Mouse (Mus musculus) CH12F3 (cell line): Measurements from ENCODE around the gene S100a2.

ENCODE experiments used
- in situ Hi-C: fragments of 300-500 bp; cut with MboI; formaldehyde crosslinking; loops from 2 replicates; pipeline ENCODE4 v1.14.3; 2020; ENCODE audit warnings: low sequenced_read_pairs

S100a2 gene

GRCm38 (mm10) chr3:90595556-90595955, 5.5 kb downstream of the S100a2 start:
- in situ Hi-C loops, result no loop called here

GRCm38 (mm10) chr3:90596810-90597209, 6.8 kb downstream of the S100a2 start:
- in situ Hi-C loops, result no loop called here

GRCm38 (mm10) chr3:90597736-90598135, 7.7 kb downstream of the S100a2 start:
- in situ Hi-C loops, result no loop called here

DNA sequence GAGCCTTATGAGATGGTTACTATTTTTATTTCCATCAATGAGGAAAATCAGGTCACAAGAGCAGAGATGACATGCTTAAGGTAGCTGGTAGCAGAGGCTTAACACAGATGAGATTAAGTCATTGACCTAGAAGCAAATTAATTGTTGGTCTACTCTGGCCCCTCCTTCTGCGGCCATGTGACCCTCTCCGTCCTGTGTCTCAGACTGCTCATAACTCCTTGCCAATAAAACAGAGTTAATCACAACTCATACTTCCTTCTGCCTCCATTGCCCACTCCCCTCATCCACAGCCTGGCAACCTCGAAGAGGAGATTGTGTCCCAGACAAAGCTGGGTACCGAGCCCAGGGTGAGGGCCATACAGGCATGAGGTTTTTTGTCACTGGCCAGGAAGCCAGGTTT, 8.2 kb downstream of the S100a2 start:
- in situ Hi-C loops, result no loop called here

DNA sequence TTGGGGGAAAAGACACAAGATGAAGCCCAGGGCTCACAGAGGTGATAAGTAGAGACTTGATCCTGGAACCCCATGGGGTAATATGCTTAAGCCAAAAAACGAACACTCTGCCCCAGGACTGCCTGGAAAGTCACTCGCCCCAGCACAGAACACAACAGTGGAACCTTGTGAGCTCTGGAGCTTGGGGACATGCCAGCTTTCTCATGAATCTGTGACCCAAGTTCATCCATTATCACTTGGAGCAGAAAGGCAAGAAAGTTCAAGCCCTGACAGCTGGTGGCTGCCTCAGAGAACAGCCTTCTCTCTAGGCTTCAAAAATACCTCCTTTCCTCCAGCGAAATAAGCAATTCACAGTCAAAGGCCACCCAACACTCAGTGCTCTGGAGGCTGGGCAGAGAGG, 9.4 kb downstream of the S100a2 start:
- in situ Hi-C loops, result no loop called here

GRCm38 (mm10) chr3:90600036-90600435, 10.0 kb downstream of the S100a2 start:
- in situ Hi-C loops, result no loop called here

DNA sequence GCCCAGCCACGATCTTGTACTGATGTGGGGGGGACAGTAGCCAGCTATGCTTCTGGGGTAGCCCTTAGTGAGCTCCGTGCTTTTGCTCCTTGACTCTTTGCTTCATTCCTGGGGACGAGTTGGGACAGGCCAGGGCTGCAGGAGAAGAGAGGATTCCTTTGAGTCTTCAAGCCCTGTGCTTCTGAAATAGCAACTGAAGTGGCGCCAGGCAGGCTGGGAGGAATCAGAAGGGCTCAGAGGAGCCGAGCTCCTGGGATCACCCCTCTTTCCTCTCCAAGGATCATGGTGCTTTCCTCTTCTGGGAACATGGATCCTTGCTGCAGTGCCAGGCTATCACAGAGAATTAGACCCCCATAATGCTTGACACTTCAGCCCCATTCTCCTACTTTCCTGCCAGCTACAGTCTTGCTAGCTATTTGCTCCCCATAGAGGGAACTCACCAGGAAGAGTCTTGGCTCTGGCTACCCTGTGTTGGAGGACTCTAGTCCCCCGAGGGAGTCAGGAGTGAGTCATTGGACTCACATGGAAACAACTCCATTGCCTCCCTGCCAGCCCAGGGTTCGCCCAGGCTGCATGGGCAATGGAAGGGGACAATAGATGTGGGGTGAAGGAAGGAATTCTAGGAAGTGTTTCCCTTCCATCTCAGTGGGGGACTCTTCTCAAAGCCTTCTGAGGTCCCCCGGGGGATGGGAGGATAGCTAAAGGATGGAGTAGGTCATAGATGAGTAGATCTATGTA, 10.6 kb downstream of the S100a2 start:
- in situ Hi-C loops, result no loop called here

DNA sequence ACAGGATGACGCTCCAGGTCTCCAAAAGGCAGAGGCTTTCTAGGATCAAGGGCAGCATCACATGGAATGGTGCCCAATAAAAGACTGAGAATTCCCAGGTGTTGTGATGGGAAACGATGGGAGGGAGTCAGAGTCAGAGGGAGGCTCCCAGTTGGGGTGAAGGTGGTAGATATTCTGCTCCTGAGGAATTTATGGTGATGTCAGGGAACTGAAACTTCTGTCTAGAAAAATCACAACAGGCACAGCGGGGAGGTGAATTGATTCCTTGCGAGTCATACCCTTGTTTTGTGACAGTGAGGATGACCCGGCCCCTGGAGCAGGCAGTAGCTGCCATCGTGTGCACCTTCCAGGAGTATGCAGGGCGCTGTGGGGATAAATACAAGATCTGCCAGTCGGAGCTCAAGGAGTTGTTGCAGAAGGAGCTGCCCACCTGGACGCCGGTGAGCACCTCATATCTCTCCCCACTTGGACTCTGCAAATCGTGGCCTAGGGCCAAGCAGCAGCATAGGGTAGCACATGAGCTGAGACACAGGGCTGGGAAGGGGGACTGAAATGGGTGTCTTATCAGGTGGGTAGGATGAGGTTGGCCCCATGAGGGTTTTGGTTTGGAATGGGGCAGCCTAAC, 11.6 kb downstream of the S100a2 start, which contains the start of gene Gm42674:
Gm42674 (plus strand) TSS at position 419 of the 625 bp plus-strand sequence.
- in situ Hi-C loops, result no loop called here

GRCm38 (mm10) chr3:90603623-90604022, 13.6 kb downstream of the S100a2 start, which contains the start of gene S100a4:
S100a4 (plus strand) TSS chr3:90603771.
- in situ Hi-C loops, result no loop called here

DNA sequence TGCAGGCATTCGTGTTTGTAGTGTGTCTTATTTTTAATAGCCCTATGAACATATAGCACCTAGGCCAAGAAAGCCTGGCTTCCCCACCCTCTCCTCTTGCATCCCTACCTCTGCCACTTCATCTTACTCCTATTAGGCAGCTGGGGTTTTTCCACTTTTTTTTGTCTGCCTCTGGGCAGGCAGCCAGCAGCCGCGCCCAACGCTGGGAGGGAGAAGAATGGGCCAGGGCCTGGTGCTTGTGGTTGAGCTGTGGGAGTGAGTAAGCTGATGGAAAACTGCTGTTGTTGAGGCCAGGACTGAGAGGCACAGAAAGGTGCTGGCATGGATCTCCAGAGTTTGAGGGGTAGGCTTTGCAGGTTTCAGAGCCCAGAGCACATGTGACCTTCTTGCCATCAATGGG, 14.4 kb downstream of the S100a2 start:
- in situ Hi-C loops, result no loop called here

- in situ Hi-C loops, result no loop called here
These were observed 15.0 kb downstream of the S100a2 start for GRCm38 (mm10) chr3:90605049-90605448.

GRCm38 (mm10) chr3:90605736-90606135, 15.7 kb downstream of the S100a2 start:
- in situ Hi-C loops, result no loop called here

DNA sequence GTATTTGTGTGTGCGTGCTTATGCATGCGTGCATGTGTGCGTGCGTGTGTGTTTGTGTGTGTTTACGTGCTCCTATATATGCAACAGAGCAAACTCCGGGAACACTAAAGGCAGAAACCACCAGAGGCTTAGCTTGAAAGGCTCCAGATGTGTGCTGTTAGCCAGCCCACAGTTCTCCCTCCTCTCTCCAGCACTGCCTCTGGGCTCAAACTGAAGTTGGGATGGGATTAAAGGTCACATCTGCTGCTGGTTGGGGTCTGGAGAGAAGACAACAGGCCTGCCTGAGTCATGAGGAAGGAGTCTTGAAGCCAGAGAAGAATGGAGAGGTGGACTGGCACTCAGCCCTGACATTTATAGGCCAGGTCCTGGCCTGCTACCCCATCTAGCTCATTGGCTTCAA, 16.1 kb downstream of the S100a2 start:
- in situ Hi-C loops, result no loop called here

GRCm38 (mm10) chr3:90607361-90607760, 17.3 kb downstream of the S100a2 start:
- in situ Hi-C loops, result no loop called here

- in situ Hi-C loops, result no loop called here
These were observed 18.2 kb downstream of the S100a2 start, which contains the start of gene S100a5 for GRCm38 (mm10) chr3:90608223-90608622. S100a5 (plus strand) TSS chr3:90608523.

DNA sequence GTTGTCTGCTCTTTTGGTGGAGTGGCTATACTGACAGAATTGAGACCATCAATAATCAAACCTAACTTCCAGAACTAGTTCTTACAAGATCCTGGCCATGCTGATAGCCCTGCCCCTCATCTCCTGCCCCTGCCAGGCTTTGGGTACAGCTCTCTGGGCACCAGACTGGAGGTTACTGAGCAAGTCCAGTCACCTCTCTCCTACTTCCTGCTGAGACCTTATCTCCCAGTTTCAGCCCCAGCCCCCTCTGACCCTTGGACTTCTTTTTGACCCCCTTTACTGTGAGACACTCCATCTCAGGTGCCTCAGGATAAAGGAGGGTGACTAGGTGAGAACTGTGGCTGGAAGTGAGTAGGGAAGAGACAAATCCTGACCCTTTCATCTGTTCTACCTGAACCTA, 19.1 kb downstream of the S100a2 start:
- in situ Hi-C loops, result no loop called here

GRCm38 (mm10) chr3:90611494-90611893, 21.4 kb downstream of the S100a2 start:
- in situ Hi-C loops, result no loop called here

DNA sequence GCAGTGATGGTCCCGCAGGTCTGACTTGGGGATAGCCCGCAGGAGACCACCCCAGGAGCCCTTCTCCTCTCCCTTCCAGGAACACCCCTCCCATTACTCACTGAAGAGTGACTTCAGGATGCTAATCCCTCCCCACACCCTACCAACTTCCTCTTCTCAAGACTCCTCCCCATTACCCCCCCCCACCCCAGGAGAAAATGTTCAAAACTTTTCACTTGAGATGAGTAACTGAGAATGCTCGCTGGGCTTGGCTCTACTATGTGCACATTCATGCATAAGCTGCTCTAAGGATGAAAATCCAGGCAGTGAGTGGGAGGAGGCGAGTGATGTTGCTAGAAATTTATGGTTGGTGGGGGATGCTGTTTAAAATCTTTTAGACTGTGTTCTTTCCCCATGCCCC, 22.0 kb downstream of the S100a2 start:
- in situ Hi-C loops, result no loop called here

DNA sequence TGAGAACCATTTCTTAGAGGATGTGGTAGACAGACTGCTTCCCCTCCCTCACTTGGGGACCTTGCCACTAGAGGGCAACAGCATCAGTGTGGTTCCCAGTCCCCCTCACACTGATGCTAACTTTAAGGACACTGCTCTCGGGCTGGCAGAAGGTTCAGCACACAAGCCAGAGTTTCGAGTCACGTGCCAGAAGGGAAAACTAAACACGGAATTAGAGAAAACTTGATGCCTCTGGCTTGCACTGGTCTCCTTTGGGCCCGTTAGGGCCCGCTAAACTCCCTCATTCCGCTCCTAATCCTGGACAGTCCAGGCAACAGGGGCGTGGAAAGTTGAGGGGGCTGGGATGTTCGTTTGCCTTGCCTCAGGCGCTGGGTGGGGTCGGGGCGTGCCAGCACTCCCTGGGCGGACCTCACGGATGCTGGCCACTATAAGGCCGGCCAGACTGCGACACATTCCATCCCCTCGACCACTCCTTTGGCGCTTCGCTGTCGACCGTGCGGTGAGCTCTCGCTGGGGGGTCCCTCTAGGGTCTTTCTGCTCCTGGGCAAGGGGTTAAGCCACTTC, 22.8 kb downstream of the S100a2 start, which contains the start of gene S100a6:
S100a6 (plus strand) TSS at position 155 of the 564 bp plus-strand sequence.
- in situ Hi-C loops, result no loop called here

DNA sequence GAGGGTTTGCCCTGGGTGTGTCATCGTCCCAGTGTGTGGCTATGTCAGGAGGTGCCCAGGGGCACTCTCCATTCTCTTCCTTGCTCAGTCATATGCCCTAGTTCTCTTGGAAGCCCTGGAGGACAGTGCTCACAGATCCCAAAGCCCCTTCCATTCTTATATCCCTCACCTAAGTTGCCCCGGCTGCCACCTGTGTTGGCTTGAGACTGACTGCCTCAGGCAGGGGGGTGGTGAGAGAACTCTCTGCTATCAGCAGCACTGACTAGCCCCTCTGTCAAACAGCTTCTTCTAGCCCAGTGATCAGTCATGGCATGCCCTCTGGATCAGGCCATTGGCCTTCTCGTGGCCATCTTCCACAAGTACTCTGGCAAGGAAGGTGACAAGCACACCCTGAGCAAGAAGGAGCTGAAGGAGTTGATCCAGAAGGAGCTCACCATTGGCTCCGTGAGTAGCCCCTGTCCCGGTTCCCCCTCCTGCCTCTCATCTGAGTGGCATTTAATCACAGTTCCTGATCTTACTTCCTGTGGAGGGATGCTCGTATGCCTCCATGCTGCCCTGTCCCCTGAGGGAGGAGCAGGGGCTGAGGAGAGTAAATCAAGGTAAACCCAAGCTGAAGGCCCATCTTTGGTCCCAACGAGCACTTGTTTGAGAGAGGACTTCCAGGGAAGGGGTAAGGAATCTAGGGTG, 23.6 kb downstream of the S100a2 start:
- in situ Hi-C loops, result no loop called here

DNA sequence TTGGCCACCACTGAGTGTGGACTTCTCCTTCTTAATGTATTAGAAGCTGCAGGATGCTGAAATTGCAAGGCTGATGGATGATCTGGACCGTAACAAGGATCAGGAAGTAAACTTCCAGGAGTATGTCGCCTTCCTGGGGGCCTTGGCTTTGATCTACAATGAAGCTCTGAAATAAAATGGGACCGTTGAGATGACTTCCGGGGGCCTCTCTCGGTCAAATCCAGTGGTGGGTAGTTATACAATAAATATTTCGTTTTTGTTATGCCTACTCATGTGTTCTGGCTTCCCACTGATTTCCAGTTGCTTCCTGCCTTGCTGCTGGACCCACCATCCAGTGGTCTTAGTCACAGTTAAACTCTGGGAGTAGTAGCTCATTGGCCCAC, 24.1 kb downstream of the S100a2 start:
- in situ Hi-C loops, result no loop called here
